Mouse (Mus musculus) liver, embryonic 11.5 days (tissue): Measurements from ENCODE around the gene 1190002N15Rik. TPM values are rescaled to one million over a fixed set of nuclear protein-coding genes. Genes with fewer than 3 reads are reported as not detected.
A peak's percentile ranks its signal among the peaks of the same experiment; 100 is the strongest.

ENCODE experiments used
- ATAC-seq: fragments of 200-750 bp; cut with Nextera tagmentation; replicated peaks from 2 replicates; pipeline ENCODE4 v1.8.0; 2017; ENCODE audit warnings: moderate number of reproducible peaks, mild to moderate bottlenecking, moderate TSS enrichment, moderate library complexity; ENCODE audit not compliant: low FRiP score
- DNase-seq: peaks from one replicate; pipeline ENCODE4 v3.0.0-alpha.2; 2017; ENCODE audit warnings: low spot score
- H3K27ac ChIP-seq: fragments of 300-500 bp; sonication (generic); 2 replicates; pipeline ENCODE4 v1.5.1; 2014; ENCODE audit warnings: mild to moderate bottlenecking, low read depth, low read length, control low read depth
- H3K27me3 ChIP-seq: fragments of 300-500 bp; sonication (generic); replicated peaks from 2 replicates; pipeline ENCODE4 v1.6.1; 2014; ENCODE audit warnings: low read length, mixed read lengths; ENCODE audit not compliant: control insufficient read depth, insufficient read depth
- H3K36me3 ChIP-seq: fragments of 300-500 bp; sonication (generic); 2 replicates; pipeline ENCODE4 v1.6.1; 2014; ENCODE audit warnings: mild to moderate bottlenecking, low read length, moderate library complexity, mixed read lengths; ENCODE audit not compliant: control insufficient read depth, insufficient read depth
- H3K4me1 ChIP-seq: fragments of 300-500 bp; sonication (generic); replicated peaks from 2 replicates; pipeline ENCODE4 v1.6.1; 2014; ENCODE audit warnings: low read length, mixed read lengths; ENCODE audit not compliant: control insufficient read depth, insufficient read depth
- H3K4me2 ChIP-seq: fragments of 300-500 bp; sonication (generic); 2 replicates; pipeline ENCODE4 v1.6.1; 2014; ENCODE audit warnings: mild to moderate bottlenecking, control low read depth, moderate library complexity
- H3K4me3 ChIP-seq: fragments of 300-500 bp; sonication (generic); 2 replicates; pipeline ENCODE4 v1.5.1; 2014; ENCODE audit warnings: low read depth, low read length, control low read depth
- H3K9ac ChIP-seq: fragments of 300-500 bp; sonication (generic); 2 replicates; pipeline ENCODE4 v1.6.1; 2014; ENCODE audit warnings: low read depth, low read length, control low read depth
- H3K9me3 ChIP-seq: fragments of 300-500 bp; sonication (generic); 2 replicates; pipeline ENCODE4 v1.6.1; 2016; ENCODE audit warnings: low read length, inconsistent platforms, mixed read lengths; ENCODE audit not compliant: control insufficient read depth
- WGBS: fragments of 180-500 bp; shearing (Covaris S2); extraction: QIAGEN DNeasy Blood & Tissue Kit; methylation state at CpG from one replicate; pipeline ENCODE4 v1.1.7; 2014; 5-methylcytosine and 5-hydroxymethylcytosine counted together
- polyA plus RNA-seq: library from polyadenylated mRNA; unstranded; fragments of >200 nt; fragmentation: Nextera tagmentation; extraction: Ambion mirVana; gene quantifications from 2 replicates; pipeline ENCODE4 v1.2.1, GENCODE M21; 2014

Gene 1190002N15Rik
- polyA plus RNA-seq, 1 experiment from 2014 or later: 18.9 TPM

GRCm38 (mm10) chr9:94472963-94473582 lies 64.8 kb downstream of the 1190002N15Rik start:
- Histone ChIP-seq H3K9me3 (no peaks in the 10 kb centered on the region), H3K27me3 (no peaks in the 10 kb centered on the region), H3K4me3 (no peak overlapping the region), H3K36me3 (no peaks in the 10 kb centered on the region), H3K9ac (no peak overlapping the region), H3K4me1 (no peaks in the 10 kb centered on the region), H3K27ac (no peak overlapping the region), H3K4me2 (no peak overlapping the region)
- 70% methylated on average over 10 of the region's 10 CpGs for WGBS
- DNase-seq (no peak), ATAC-seq (no peak)

GRCm38 (mm10) chr9:94471485-94471884 lies 66.4 kb downstream of the 1190002N15Rik start:
- no peak overlapping the region for H3K4me2 ChIP-seq
- no peaks in the 10 kb centered on the region for H3K4me1 ChIP-seq
- DNase-seq: no peak
- peak; percentile 34; the same call in 1 of the 2 replicates for ATAC-seq
- no peak overlapping the region for H3K9ac ChIP-seq
- 40% methylated on average over 2 of the region's 2 CpGs for WGBS
- H3K27me3 ChIP-seq: no peaks in the 10 kb centered on the region
- H3K27ac ChIP-seq: no peak overlapping the region
- no peaks in the 10 kb centered on the region for H3K9me3 ChIP-seq
- no peak overlapping the region for H3K4me3 ChIP-seq
- no peaks in the 10 kb centered on the region for H3K36me3 ChIP-seq

Other genes starting within 250 kb of the 1190002N15Rik start
- gene Slc9a9, start 131.8 kb upstream of the 1190002N15Rik start, polyA plus RNA-seq: 1.9 and 2.3 TPM in 2 replicates